Mouse (Mus musculus): ENCODE results near the gene Zc3hc1. TPM values are rescaled to one million over a fixed set of nuclear protein-coding genes. Genes with fewer than 3 reads are reported as not detected.

The Zc3hc1 gene
- total RNA-seq (2014; rRNA removed) (56.7 and 57.2 TPM in 2 replicates), polyA plus RNA-seq (2015; fragmentation: Nextera tagmentation; extraction: Ambion mirVana) (69.4 and 71.9 TPM in 2 replicates)

- peak; percentile 88 for DNase-seq
- H3K4me2 ChIP-seq (ENCODE audit: low read depth), result peak within 1 kb of the TSS; percentile 47
- TF ChIP-seq CTCF (IDR thresholded peaks at IDR 0.05; ENCODE audit: low read depth), result 0 out of 2 replicates have a peak, but pooled peaks have one; percentile 9
- peak; percentile 96 for ATAC-seq
- peak within 1 kb of the TSS; percentile 74 for H3K4me3 ChIP-seq (ENCODE audit: low read depth, low read length)
- WGBS, result 18% methylated on average over 33 of the region's 33 CpGs
- peaks cover 12% of the 10 kb centered on the region for H3K36me3 ChIP-seq (ENCODE audit: insufficient read depth)
- H3K9ac ChIP-seq, result peak within 1 kb of the TSS; percentile 61
- 0 out of 2 replicates have a peak within 1 kb of the TSS, but pooled peaks have one; percentile 17 for H3K27ac ChIP-seq (ENCODE audit: low read depth, low read length)
- H3K4me1 ChIP-seq (ENCODE audit: insufficient read depth), result no peaks in the 10 kb centered on the region
- H3K9me3 ChIP-seq (ENCODE audit: low read length), result no peaks in the 10 kb centered on the region
- H3K27me3 ChIP-seq (ENCODE audit: insufficient read depth, low read length), result no peaks in the 10 kb centered on the region
Measured at GRCm38 (mm10) chr6:30390714-30391697, at the start of gene Zc3hc1. Gene Zc3hc1 (minus strand): TSS chr6:30391028.

GRCm38 (mm10) chr6:30439576-30439975 lies 48.7 kb upstream of the Zc3hc1 start:
- ATAC-seq, result no peak
- H3K4me3 ChIP-seq (ENCODE audit: low read depth, low read length), result no peak overlapping the region
- no peak overlapping the region for H3K27ac ChIP-seq (ENCODE audit: low read depth, low read length)
- H3K27me3 ChIP-seq (ENCODE audit: insufficient read depth, low read length), result no peaks in the 10 kb centered on the region
- no peaks in the 10 kb centered on the region for H3K9me3 ChIP-seq (ENCODE audit: low read length)
- no peak overlapping the region for H3K4me2 ChIP-seq (ENCODE audit: low read depth)
- no peaks in the 10 kb centered on the region for H3K4me1 ChIP-seq (ENCODE audit: insufficient read depth)
- H3K9ac ChIP-seq, result no peak overlapping the region
- H3K36me3 ChIP-seq (ENCODE audit: insufficient read depth), result peaks cover 26% of the 10 kb centered on the region
- DNase-seq, result no peak
- no peak for TF ChIP-seq CTCF (IDR thresholded peaks at IDR 0.05; ENCODE audit: low read depth)
- WGBS, result 77% methylated on average over 10 of the region's 10 CpGs

- no peak overlapping the region for H3K27ac ChIP-seq (ENCODE audit: low read depth, low read length)
- no peak for TF ChIP-seq CTCF (IDR thresholded peaks at IDR 0.05; ENCODE audit: low read depth)
- H3K36me3 ChIP-seq (ENCODE audit: insufficient read depth), result peaks cover 14% of the 10 kb centered on the region; the same call in 1 of the 2 replicates
- ATAC-seq (no peak), DNase-seq (no peak)
- no peak overlapping the region for H3K4me3 ChIP-seq (ENCODE audit: low read depth, low read length)
- no peaks in the 10 kb centered on the region for H3K4me1 ChIP-seq (ENCODE audit: insufficient read depth)
- H3K9me3 ChIP-seq (ENCODE audit: low read length), result no peaks in the 10 kb centered on the region
- no peak overlapping the region for H3K9ac ChIP-seq
- 81% methylated on average over 3 of the region's 3 CpGs for WGBS
- H3K4me2 ChIP-seq (ENCODE audit: low read depth), result no peak overlapping the region
- no peaks in the 10 kb centered on the region for H3K27me3 ChIP-seq (ENCODE audit: insufficient read depth, low read length)
Measured at GRCm38 (mm10) chr6:30437054-30437453, 46.2 kb upstream of the Zc3hc1 start.

GRCm38 (mm10) chr6:30436476-30436875 lies 45.6 kb upstream of the Zc3hc1 start:
- 0 out of 2 replicates have a peak, but pooled peaks cover 10% of the 10 kb centered on the region for H3K36me3 ChIP-seq (ENCODE audit: insufficient read depth)
- WGBS, result 95% methylated on average over 3 of the region's 3 CpGs
- H3K4me2 ChIP-seq (ENCODE audit: low read depth), result no peak overlapping the region
- no peak overlapping the region for H3K9ac ChIP-seq
- H3K9me3 ChIP-seq (ENCODE audit: low read length), result no peaks in the 10 kb centered on the region
- no peak for ATAC-seq
- TF ChIP-seq CTCF (IDR thresholded peaks at IDR 0.05; ENCODE audit: low read depth), result no peak
- no peaks in the 10 kb centered on the region for H3K4me1 ChIP-seq (ENCODE audit: insufficient read depth)
- no peaks in the 10 kb centered on the region for H3K27me3 ChIP-seq (ENCODE audit: insufficient read depth, low read length)
- no peak overlapping the region for H3K4me3 ChIP-seq (ENCODE audit: low read depth, low read length)
- DNase-seq, result no peak
- H3K27ac ChIP-seq (ENCODE audit: low read depth, low read length), result no peak overlapping the region

- Histone ChIP-seq H3K27ac (ENCODE audit: low read depth, low read length) (no peak overlapping the region), H3K27me3 (ENCODE audit: insufficient read depth, low read length) (no peaks in the 10 kb centered on the region), H3K9ac (no peak overlapping the region), H3K9me3 (ENCODE audit: low read length) (no peaks in the 10 kb centered on the region), H3K36me3 (ENCODE audit: insufficient read depth) (no peaks in the 10 kb centered on the region), H3K4me2 (ENCODE audit: low read depth) (no peak overlapping the region), H3K4me1 (ENCODE audit: insufficient read depth) (no peaks in the 10 kb centered on the region), H3K4me3 (ENCODE audit: low read depth, low read length) (no peak overlapping the region)
- WGBS, result 67% methylated on average over 3 of the region's 3 CpGs
- TF ChIP-seq CTCF (IDR thresholded peaks at IDR 0.05; ENCODE audit: low read depth), result no peak
- DNase-seq (no peak), ATAC-seq (no peak)
Measured at GRCm38 (mm10) chr6:30432461-30433192, 41.8 kb upstream of the Zc3hc1 start.

- 85% methylated on average over 7 of the region's 7 CpGs for WGBS
- no peak for DNase-seq
- H3K27ac ChIP-seq (ENCODE audit: low read depth, low read length), result no peak overlapping the region
- no peaks in the 10 kb centered on the region for H3K4me1 ChIP-seq (ENCODE audit: insufficient read depth)
- no peak for TF ChIP-seq CTCF (IDR thresholded peaks at IDR 0.05; ENCODE audit: low read depth)
- no peak for ATAC-seq
- H3K4me3 ChIP-seq (ENCODE audit: low read depth, low read length), result no peak overlapping the region
- no peak overlapping the region for H3K4me2 ChIP-seq (ENCODE audit: low read depth)
- no peak overlapping the region for H3K9ac ChIP-seq
- peaks cover 9% of the 10 kb centered on the region for H3K36me3 ChIP-seq (ENCODE audit: insufficient read depth)
- no peaks in the 10 kb centered on the region for H3K27me3 ChIP-seq (ENCODE audit: insufficient read depth, low read length)
- no peaks in the 10 kb centered on the region for H3K9me3 ChIP-seq (ENCODE audit: low read length)
Measured at GRCm38 (mm10) chr6:30416801-30417200, 26.0 kb upstream of the Zc3hc1 start.
